Mouse (Mus musculus) adrenal gland, adult 8-10 months (tissue): ENCODE data around the gene Tmem132d. TPM values are rescaled to one million over a fixed set of nuclear protein-coding genes. Genes with fewer than 3 reads are reported as not detected.
A peak's percentile ranks its signal among the peaks of the same experiment; 100 is the strongest.
"Not testable (repeated sequence)": the region's sequence is repeated elsewhere in the genome, so short reads cannot be mapped to it uniquely, and the experiment has no call there.

ENCODE experiments used
- DNase-seq: peaks from one replicate; pipeline ENCODE4 v3.0.0; 2022
- total RNA-seq, 4 experiments: library from RNA; stranded (reverse); gene quantifications; 2 replicates each; pipeline ENCODE4 v1.2.4; 2022

Tmem132d gene
- total RNA-seq, 4 experiments from 2014 or later: 0.09 to 0.14 TPM; not detected in 2

DNA sequence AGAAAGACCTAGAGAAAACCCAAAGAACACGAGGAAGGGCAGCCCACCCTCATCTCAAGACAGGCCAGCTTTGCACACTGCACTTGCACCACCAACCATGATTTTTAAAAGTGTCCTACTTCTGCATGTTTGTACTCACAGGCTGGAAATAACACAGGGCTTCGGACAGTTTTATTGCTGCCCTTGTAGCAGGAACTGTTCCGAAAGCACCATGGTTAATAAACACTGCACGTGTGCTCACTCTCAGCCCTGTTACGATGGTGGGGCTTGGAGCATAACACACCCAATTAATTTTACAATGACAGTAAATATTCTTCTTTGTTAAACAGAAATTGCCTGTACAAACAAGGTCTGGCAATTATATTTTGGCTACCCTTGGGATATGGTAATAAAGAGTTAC lies 357.4 kb downstream of the Tmem132d start:
- no peak for DNase-seq

DNA sequence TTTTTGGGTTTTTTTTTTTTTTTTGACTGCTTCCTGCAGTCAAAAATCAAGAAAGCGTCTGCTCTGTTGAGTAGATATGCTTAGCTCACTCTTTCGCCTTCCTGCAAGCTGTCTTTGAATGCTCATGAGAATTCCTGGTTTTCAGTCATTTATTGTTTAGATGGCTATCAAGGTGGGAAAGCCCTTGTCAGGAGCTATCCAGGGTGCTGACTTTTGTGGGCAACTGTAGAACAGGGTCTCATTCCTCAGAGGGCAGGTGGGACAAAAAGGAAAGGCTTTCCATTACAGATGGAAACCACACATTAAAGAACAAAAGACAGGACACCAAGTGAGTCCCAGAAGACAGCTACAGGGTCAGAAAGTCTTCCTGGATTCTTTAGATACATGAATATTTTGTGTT lies 360.3 kb downstream of the Tmem132d start:
- DNase-seq: no peak

DNA sequence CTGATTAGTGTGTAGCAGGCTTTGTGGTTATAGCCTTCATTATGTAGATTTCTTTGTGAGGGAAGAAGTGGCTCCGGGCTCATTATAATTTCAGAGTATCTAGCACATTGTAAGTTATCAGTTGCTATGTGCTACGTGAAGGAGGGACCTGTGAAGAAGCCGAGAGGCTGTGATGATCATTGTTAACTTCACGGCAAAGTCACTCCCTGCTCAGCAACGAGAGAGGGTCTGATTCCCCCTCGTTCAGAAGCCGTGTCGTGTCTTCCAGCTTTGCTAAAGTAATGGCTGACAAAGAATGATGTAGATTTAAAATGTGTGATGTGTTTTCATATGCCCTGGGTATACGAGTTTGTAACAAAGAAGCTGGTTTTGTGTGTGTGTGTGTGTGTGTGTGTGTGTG lies 391.1 kb downstream of the Tmem132d start:
- DNase-seq: no peak

DNA sequence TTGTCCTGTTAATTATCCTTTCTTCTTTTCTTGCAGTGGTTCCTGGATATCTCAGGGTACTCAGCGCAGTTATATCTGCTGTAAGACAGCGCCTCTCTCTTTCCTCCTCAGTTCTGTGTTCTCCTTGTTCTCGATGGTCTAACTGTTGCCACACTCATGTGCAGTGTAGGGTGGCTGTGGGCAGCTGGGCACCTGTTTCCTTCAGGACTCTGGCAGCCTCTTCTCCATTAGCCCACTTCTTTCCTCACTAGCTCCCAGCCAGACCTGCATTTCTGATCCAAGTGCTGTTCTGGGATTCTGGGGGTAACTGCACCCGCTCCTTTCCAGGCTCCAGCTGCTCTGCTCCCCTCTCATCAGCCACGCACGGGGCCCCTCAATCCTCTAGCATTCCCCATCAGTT lies 392.8 kb downstream of the Tmem132d start:
- DNase-seq: no peak

DNA sequence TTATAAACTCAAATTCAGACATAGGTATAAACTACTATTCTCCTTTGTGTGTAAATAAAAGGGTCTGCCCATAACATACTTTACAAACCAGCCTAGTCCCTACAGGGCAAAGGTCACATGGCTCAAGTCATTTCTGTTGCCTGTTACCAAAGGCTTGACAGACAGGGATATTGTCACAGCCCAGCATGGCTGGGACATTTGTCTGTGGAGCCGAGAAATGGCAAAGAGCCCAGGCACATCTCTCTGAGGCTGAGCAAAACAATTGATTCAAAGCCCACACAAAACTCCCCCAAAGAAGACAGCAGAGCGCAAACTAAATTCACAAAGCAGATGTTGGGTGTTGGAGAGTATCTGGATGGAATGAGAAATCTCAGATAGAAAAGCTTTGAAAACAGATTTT lies 405.8 kb downstream of the Tmem132d start:
- no peak for DNase-seq

DNA sequence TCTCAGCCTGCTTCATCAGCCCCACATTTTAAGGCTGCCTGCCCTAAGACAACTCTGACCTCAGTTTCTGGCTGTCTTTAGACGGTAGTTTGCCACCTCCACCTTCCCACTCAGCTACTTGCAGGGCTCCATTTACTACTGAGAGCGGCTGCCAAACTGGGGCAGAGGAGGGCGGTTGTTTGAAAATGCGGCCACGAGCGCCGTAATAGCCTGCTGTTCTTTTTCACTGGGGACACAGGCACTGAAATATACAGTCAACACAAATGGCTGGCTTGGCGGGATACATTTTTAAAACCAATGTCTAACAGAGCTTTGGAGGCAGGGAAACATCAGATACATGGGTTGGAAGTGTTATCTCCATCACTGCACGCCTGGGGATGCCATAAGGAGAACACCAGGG lies 428.2 kb downstream of the Tmem132d start:
- no peak for DNase-seq

DNA sequence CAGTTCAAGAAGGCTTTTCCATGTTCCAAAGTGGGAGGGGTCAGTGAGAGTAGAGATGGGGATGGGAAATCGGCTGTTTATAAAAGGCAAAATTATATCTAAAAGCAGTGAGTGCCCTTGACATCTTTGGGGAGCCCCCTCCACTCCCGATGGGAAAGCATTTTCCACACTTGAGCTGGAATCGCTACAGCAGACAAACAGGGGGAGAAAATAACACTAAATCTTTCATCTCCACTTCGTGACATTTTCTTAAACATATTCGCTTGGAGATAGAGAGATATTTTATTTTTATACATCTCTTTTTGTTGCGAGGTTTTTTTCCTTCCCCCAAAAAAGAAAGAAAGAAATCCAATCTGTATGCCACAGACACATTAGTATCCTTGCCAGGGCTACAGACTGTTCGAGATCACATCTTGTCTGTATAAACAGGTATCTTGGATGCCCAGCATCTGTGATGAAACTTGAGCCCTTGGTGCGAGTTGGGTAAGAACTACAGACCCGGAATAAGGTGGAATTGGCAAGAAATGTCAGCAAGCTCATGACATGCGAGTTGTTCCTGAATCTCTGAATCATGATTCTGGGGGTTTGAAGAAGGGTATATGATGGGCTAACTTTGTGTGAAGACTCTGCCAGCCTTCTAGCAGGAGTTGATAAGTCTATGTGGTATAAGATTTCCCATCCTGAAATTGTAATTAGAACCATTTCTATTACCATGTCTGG lies 436.2 kb downstream of the Tmem132d start:
- no peak for DNase-seq

DNA sequence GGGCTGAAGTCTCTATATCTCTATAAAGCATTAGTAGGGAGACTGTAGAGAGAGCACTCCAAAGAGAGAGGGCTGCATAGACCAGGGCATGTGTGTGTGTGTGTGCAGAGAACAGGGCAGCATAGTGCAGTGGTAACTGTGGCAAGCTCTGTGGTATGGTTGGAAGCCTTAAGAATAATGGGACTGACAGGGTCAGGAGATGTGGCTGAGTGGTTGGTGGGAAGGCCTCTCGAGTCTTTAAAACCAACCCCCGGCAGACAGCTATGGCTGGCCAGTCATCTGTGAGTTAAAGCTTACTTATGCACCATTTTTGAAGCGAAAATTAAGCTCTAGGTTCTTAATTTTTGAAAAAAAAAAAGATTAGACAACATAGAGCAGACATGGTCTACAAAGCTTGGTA lies 439.4 kb downstream of the Tmem132d start:
- no peak for DNase-seq

DNA sequence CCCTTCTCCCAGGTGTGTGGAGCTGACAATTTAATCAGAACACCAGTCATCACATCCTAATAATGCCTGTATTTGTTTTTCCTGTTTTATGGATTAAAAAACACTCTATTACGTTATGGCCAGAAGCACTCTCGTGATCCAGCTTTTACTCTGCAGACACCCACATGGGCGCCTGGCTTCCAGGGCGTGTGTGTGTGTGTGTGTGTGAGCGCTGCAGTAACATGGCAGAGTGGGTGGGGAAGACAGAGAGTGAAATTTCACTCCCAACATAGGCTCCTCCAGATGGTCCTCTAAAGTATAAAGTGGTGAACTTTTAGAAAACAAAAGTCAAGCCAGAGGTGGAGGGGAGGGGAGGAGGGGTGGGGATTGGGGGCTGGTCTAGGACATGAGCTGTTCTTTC lies 442.1 kb downstream of the Tmem132d start:
- no peak for DNase-seq

DNA sequence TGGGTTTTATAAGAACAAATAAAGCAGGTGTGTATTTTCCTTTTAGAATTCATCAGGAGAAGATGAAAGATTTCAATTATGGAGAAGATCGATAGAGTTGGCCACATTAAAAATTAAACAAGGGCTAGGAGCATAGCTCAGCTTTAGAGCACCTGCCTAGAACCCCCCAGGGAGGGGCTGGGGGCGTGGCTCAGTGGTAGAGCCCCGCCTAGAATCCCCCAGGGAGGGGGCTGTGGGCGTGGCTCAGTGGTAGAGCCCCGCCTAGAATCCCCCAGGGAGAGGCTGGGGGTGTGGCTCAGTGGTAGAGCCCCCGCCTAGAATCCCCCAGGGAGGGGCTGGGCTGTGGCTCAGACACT lies 452.9 kb downstream of the Tmem132d start:
- not testable (repeated sequence) for DNase-seq

DNA sequence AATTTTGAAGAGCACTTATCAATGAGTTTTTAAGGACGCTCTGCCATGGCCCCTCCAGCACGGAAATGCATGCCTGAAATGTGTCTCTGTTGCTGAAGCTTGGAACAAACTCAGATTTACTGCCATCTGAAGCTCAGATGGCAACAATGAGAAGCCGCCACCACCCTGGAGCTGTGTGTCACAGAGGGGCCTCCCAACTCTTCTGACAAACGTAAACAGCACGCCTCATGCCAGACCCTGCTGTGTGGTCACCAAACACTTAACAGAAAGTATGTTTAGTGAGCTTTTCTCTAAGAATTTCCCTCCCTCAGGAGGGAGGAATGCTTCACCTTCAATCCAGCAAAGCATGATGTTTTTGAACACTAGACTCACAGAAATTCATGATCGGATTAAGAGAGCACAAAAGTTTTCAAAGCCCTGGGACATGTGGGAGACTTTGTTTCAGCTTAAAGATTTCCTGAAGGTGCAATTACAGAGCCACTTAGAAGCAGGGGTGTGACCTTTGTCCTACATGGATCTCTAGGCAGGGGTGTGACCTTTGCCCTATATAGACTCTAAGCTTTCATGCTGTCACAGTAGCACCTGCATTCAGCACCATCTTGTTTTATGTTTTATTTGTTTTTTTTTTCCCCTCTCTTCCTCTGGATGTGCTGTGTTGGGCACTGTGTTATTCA lies 453.4 kb downstream of the Tmem132d start:
- DNase-seq: no peak

DNA sequence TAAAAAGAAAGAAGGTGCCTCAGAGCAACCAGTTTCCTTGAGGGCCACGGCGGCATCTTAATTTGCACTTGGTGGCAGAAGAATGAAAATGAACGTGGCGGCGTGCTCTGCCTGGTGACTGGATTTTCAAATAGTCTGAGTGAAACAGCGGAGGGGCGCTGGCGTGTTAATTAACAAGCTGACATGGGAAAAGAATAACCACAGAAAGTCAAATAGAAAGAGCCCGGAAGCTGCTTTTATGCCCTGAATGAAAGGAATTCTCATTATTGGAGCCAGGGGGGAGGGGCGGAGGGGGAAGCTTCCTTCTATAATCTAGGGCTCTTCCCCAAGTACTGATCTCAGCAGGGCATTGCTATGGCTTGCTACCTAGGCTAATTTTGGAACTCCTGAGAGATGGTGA lies 456.2 kb downstream of the Tmem132d start:
- no peak for DNase-seq

DNA sequence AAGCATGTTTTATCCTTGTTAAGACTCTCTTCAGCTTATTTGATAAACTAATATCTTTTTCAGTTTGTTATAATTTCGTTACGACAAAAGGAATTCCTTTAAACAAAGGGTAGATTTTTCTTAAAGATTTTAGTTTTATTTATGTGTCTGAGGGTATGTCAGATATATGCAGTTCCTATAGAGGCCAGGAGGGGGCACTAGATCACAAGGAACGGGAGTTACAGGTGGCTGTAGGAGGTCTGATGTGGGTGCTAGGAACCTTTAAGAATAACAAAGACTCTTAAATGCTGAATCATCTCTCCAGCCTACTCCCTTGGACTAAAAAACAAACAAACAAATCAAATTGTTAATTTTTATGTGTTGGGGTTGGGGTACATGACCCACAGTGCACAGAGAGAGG lies 467.2 kb downstream of the Tmem132d start:
- no peak for DNase-seq

DNA sequence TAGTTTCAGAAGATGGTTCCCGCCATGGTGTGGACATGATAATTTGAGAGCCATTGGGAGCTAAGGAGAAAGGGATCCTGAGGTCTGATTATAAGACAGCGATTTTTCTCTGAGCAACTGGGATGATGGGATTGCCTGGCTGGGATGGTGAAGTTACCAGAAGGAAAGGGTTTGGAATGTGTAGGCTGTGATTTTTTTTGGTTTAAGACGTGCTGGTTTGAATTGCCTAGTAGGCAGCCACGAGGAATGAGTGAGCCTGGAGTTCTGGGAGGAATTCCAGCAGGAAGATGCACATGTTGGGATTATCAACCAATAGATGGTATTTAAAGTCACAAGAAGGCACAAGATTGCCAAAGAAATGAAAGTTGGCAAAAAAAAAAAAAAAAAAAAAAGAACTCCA lies 470.2 kb downstream of the Tmem132d start:
- DNase-seq: no peak

DNA sequence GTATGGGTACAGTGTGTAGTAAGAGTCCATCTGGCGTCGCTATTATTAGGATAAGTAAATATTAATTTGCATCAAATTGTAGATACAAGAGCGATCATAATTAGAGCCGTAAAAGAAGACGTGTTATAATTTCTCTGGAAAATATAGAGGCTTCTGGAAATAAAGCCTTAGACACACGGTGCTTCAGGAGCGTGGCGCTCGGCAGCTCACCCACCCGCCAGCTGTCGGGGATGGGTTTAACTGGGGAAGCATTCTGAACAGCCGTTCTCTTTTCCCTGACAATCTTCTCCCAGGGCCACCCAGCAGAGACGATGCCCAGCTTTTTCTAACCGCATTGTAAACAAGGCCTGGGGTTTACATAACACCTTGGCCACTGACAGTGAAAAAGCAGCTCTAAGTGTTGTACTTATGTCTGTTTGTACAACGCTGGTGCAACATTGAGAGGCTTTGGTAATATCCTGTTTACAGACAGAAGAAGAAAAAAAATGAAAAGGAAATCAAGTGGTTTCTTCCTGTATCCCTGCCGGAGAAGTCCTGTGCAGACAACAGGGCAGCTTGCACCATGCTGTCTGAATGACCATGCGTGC lies 476.3 kb downstream of the Tmem132d start:
- DNase-seq: no peak

DNA sequence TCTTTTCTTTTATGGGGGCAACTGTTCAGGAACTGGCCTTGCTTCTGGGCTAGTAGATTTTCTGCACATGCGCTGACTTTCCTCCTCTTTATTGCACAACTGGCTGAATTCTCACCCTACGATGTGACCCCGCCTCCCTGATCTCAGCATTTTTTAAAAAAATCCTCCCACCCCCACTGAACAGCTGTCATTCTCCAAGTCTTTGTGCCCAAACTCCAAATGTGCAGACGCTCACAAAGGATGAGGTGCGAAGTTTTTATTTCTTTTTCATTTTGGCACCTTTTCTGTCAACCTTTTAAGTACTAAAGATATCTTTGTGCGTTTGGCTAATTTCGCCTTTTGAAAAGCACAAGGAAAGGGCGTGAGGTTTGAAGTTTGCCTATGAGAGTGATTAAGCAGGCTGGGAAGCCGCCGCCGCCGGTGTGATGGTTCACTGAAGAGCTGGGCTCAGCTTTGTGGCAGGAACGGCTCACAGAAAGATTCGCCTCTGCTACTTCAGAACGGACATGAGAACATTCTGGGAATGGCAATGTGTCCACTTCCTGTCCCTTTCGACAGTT lies 478.6 kb downstream of the Tmem132d start:
- DNase-seq: no peak

DNA sequence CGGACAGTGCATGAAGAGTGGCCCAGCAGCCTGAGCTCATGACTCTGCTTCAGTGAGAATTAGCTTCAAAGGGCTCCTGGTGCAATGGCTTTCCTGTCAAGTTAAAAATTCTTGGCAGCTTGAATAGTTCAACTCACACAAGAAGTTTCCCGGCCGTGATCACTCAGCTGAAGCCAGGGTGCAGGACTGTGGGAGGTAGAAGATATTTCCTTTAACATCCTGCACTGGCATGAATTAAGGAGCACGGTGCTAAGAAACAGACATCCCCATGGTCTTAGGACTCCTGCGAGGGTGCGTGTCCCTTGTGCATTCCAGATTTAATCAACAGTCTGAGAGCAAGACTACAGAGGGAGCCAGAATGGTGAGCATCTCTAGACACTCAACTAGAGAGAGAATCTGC lies 480.1 kb downstream of the Tmem132d start:
- no peak for DNase-seq

DNA sequence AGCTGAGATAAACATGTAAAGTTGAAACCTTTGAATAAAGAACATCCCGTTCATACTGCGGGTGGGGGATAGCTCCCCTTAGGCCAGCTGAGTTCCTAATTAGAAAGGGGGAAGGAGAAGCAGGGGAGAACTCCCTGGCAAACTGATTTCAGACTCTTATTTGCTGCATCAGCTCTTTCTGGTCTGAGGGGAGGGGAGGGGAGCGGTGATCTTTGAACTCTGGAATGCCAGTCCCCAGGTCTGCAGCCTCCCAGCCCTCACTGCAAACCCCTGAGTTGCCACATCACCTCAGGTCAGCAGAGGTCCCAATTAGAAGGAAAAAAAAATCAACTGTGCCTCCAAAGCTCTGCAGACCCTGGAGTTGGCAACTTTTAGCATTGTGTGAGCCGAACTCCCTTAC lies 482.3 kb downstream of the Tmem132d start:
- no peak for DNase-seq

DNA sequence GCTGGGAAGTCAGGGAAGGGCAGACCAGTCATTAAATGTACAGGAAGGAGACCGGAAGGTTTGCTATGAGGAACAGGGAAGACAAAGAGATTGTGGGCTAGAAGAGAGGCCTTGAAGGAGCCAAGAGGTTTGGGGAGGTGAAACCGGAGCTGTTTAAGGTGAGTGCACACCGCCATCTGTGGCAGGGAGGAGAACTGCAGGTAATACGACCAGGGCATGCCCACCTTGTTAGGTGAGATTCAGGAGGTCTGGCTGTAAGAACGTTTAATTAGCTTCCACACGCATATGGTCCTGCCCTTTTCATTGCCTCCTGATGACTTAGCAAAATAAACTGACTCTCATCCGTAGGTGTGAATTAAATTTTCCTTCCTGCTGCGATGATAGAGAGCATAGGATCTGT lies 485.6 kb downstream of the Tmem132d start:
- DNase-seq: peak; percentile 3

DNA sequence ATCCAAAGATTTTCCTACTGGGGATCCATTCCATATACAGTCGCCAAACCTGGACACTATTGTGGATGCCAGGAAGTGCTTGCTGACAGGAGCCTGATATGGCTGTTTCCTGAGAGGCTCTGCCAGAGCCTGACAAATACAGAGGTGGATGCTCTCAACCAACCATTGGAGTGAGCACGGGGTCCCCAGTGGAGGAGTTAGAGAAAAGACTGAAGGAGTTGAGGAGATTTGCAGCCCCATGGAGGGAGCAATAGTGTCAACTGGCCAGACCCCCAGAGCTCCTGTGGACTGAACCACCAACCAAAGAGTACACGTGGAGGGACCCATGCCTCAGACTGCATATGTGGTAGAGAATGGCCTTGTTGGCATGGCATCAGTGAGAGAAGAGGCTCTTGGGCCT lies 490.7 kb downstream of the Tmem132d start:
- DNase-seq: not testable (repeated sequence)

DNA sequence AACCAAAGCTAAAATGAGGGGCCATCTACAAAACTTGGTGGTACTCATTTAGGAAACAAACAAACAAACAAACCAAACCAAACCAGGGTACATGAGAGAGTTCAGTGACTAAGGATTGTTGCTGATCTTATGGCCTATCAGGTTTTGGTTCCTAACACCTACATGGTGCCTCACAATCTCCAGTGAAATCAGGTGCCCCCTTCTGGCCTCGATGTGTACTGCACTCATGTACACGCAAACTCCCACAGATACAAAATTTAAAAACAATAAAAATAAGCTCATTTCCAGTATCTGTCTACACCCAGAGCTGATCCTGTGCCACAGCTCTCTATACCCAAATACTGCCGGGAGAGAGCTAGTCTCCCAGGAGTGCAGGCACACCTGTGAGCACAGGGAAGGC lies 495.0 kb downstream of the Tmem132d start:
- no peak for DNase-seq

DNA sequence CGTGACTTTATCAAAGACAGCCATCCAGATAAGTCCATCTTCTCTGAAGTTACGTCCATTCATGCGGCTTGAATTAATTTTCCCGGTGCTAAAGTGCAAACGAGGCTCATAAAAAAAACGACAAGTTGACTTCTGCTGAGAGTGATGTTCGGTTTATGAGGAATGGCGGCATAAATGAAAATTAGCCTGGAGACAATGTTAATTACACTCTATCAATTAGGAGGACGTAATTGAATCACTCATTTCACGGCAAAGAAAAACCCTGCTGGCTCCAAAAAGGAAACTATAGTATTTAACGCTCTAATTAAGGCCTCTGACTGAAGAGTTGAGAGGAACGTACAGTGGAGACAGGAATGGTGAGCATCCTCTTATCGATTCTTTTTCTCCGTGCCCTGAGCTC lies 503.2 kb downstream of the Tmem132d start:
- no peak for DNase-seq

DNA sequence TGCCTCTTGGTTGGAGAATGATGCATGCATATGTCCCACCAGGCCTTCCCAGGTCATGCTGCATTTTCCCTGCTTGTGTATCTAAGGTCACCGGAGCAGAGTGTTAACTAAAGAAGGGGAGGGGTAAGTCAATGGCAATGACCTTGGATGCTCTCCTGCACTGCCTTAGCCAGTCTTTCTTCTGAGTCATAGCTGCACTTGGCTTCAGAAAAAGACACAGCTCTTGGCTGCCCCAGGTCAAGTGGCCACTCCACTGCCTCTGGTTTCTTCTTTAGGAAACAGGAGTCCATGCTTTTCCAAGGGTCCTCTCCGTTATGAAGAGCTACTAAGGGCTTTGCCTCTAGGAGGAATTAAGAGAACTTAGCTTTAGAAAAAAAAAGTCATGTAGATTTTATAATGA lies 506.2 kb downstream of the Tmem132d start:
- DNase-seq: peak; percentile 2

DNA sequence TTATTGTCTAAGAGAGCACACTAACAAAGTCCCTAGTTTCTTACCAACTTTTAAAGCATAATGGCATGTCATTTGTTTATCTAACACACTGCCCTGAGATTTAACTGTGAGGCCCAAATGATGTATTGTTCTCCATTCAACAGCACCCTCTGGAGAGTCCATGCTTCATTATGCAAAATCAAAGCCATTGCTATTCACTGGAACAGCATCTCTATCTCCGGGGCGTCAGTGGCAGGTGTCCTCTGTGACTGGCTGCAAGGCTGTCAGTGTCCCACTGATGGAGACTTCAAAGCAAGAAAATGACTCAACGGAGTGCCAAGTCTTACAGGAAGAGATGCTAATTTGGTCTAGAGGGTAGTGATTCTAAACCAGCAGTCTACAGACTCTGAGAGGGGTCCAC lies 508.8 kb downstream of the Tmem132d start:
- no peak for DNase-seq
